Mouse (Mus musculus) ES-Bruce4 (cell line): ENCODE data around the gene Eif2s1.

Source experiments
- EP300 ChIP-seq: IDR thresholded peaks from 2 replicates; pipeline ENCODE4 v1.6.1; 2011; ENCODE audit warnings: low read depth, low read length; ENCODE audit not compliant: insufficient read depth
- POLR2A ChIP-seq: IDR thresholded peaks from one replicate; pipeline ENCODE4 v1.8.1; 2011; ENCODE audit warnings: low read length; ENCODE audit not compliant: insufficient read depth

GRCm38 (mm10) chr12:78923539-78924189 lies 62.0 kb downstream of the Eif2s1 start:
- no peak for TF ChIP-seq EP300
- TF ChIP-seq POLR2A = no peak
